Mouse (Mus musculus) right cerebral cortex, postnatal 14 days (tissue): Measurements from ENCODE around the gene Olfr130.

Source experiments
- DNase-seq: peaks from one replicate; pipeline ENCODE4 v3.0.0; 2022

Olfr130 gene

DNA sequence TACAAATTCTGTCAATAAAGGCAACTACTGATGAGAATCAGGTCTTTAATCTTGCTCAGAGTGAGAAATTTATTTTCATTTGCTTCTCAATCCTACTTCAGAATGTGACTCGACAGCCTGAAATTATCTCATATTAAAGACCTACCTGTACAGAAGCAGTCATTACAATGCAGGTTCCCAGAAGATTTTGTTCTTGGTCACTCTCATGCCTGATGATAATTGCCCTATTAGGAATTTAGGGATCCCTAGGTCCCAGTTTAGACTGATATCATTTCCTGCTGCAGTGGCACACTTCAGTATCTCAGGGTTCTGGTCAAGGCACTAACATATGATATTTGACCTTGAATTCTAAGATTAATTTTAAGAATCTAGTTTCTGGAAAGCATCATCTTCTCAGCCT, at the start of gene Olfr130:
TSS of gene Olfr130 (plus strand) at position 301 of the 400 bp plus-strand sequence.
- DNase-seq: no peak

DNA sequence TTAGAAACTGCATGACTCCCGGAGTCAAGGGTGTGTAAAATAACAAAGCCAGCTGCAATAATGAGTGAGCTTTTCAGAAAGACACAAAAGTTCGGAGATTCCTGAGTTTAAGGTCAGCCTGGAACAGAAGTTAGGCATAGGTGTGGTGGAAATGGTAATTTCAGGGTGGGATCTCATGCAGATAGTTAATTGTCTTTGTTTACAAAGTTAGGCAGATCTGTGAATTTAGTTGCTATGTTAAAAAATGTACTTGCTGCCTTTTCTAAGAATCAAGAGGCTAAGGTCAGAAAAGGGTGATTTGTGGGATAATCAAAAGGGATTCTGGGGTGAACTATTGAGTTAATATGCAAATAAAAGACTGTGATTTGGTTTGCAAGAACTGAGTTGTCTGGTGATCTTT, 47.4 kb upstream of the Olfr130 start:
- no peak for DNase-seq

DNA sequence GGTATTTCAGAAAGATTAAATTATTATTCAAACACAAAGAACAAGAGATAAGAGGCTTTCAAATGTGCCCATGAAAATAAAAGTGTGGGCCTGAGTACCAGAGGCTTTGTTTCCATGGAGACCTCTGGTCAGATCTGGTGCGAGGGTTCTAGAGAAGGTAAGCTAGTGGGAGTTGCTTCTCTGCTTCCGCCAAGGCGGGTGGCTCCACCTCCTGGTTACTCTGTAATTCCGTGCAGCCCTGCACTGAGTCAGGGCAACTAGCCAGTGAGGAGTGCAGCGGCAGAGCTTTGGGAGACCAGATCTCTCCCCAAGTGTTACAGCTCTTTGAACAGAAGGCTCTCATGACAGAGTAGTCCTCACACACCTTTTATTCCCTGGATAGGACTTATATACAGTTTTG, 37.4 kb upstream of the Olfr130 start:
- DNase-seq: no peak

DNA sequence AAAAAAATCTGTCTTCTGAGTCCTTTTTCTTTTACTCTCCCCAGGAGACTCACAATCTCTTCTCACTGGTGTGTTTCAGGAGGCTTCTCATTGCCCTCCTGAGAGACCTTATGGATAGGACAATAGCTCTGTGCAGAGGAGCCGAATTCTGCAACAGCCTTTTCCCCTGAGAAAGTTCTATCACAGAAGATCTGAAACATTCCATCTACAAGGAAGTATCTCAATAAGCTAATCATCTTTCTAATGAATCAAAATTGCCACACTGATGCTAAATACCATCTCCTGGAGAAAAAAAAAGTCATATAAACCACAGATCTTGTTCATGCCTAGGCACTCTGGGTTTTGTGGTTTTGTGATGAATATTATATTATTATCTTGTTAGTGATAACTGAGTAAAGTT, 3.7 kb upstream of the Olfr130 start, which contains the start of gene Olfr129:
TSS of gene Olfr129 (minus strand) at position 101 of the 400 bp plus-strand sequence.
- DNase-seq: no peak

DNA sequence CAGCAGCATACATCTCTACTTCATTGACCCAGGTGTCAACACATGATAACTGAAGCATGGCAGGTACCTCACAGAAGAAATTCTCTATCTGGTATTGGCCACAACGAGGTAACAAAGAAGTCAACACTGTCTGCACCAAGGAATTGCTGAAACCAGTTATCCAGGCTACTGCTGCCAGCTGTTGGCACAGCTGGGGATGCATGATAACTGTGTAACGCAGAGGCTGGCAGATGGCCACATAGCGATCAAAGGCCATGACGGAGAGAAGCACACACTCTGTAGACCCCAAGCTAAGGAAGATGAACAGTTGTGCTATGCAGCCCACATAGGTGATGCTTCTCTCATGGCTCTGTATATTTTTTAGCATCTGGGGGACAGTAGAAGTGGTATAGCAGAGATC, 18.6 kb downstream of the Olfr130 start:
- DNase-seq: no peak

DNA sequence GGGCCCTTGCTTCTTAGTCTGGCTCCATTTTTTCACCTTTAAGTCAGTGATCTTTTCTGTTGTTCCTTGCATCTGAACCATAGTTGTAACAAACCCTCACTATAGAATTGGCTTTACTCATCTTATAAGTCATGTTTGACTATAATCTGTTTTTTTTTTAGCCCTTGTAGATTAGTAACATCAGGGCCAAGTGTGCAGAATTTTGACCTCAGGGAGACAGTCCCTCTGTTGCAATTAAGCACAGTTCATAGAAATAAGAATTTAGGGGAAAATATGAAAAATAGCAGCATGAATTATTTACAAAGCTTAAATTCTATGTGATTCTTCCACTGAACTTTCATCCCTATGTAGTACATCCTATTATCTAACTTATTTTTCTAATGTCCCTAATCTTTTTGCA, 24.9 kb downstream of the Olfr130 start, which contains the start of gene Olfr131:
TSS of gene Olfr131 (minus strand) at position 101 of the 400 bp plus-strand sequence.
- DNase-seq: no peak
